ENCODE assay signal across 18 mouse cellular contexts in genomic region chr1:151543796-151544477, GRCm38 (mm10).
"Had no signal": no experiment of that assay in that cellular context is flagged by ENCODE, and none has a peak within 500 bp of the region (broad histone marks: within the 10 kb centered on the region; RNA-seq: fewer than 3 reads in every experiment).

No protein-coding gene starts in this region.

- ATAC-seq: midbrain, embryonic 16.5 days had no signal

- H3K9me3 ChIP-seq: midbrain, embryonic 10.5 days; midbrain, embryonic 12.5 days; neural tube, embryonic 13.5 days had no signal

- H3K9ac ChIP-seq: lung, embryonic 14.5 days; midbrain, embryonic 12.5 days; neural tube, embryonic 13.5 days had no signal

- H3K4me1 ChIP-seq: midbrain, embryonic 10.5 days; midbrain, embryonic 12.5 days; neural tube, embryonic 13.5 days had no signal

- H3K4me3 ChIP-seq: midbrain, embryonic 10.5 days; midbrain, embryonic 12.5 days; myocyte; neural tube, embryonic 13.5 days had no signal

- H3K36me3 ChIP-seq: midbrain, embryonic 10.5 days; midbrain, embryonic 12.5 days; neural tube, embryonic 13.5 days had no signal

- H3K27ac ChIP-seq: midbrain, embryonic 10.5 days; midbrain, embryonic 12.5 days; neural tube, embryonic 13.5 days had no signal

- H3K27me3 ChIP-seq: midbrain, embryonic 12.5 days; neural tube, embryonic 13.5 days had no signal

- DNase-seq: lung, adult 18-20 months; lung, embryonic 14.5 days; lung, postnatal 10 days; lung, postnatal 4 days; midbrain, embryonic 14.5 days; retina, postnatal 1 day; right cerebral cortex, adult 18-20 months; right cerebral cortex, postnatal 25 days; right cerebral cortex, postnatal 4 days; spleen, adult 18-20 months; thymus, adult 18-20 months; thymus, postnatal 14 days; thymus, postnatal 36 days had no signal
